Mouse (Mus musculus) olfactory bulb, adult 2 months (tissue): Measurements from ENCODE around the gene Baz1b. TPM values are rescaled to one million over a fixed set of nuclear protein-coding genes. Genes with fewer than 3 reads are reported as not detected.

ENCODE experiments used
- H3K27ac ChIP-seq: fragments of 200-500 bp; 2 replicates; pipeline ENCODE4 v1.5.1; 2012; ENCODE audit warnings: low read depth, low read length; ENCODE audit not compliant: insufficient read depth
- H3K4me1 ChIP-seq: fragments of 200-500 bp; 2 replicates; pipeline ENCODE4 v1.6.1; 2012; ENCODE audit warnings: low read length; ENCODE audit not compliant: control insufficient read depth, insufficient read depth
- H3K4me3 ChIP-seq: fragments of 200-500 bp; 2 replicates; pipeline ENCODE4 v1.5.1; 2012; ENCODE audit warnings: mild to moderate bottlenecking, low read depth, low read length, moderate library complexity; ENCODE audit not compliant: insufficient read depth
- CTCF ChIP-seq: fragments of 200-500 bp; IDR thresholded peaks from 2 replicates; pipeline ENCODE4 v1.5.1; 2012; ENCODE audit warnings: low read depth, mild to moderate bottlenecking, low read length, moderate library complexity; ENCODE audit not compliant: insufficient read depth
- POLR2A ChIP-seq: fragments of 200-500 bp; IDR thresholded peaks from 2 replicates; pipeline ENCODE4 v1.6.1; 2012; ENCODE audit warnings: mild to moderate bottlenecking, low read depth, low read length, moderate library complexity; ENCODE audit not compliant: insufficient read depth
- WGBS: fragments of 180-500 bp; shearing (Covaris S2); methylation state at CpG from one replicate; pipeline ENCODE4 v1.1.7; 2018; 5-methylcytosine and 5-hydroxymethylcytosine counted together
- polyA plus RNA-seq: library from polyadenylated mRNA; stranded (reverse); fragments of >200 nt; gene quantifications from 2 replicates; pipeline ENCODE4 v1.2.4, GENCODE M21; 2012; ENCODE audit warnings: low replicate concordance; ENCODE audit not compliant: missing spikeins, insufficient read depth, insufficient read length

Baz1b gene
- polyA plus RNA-seq, 1 experiment = 147 TPM

- H3K4me3 ChIP-seq = no peak overlapping the region
- 91% methylated on average over 5 of the region's 5 CpGs for WGBS
- TF ChIP-seq POLR2A (no peak), CTCF (no peak)
- H3K4me1 ChIP-seq = peaks cover 6% of the 10 kb centered on the region
- H3K27ac ChIP-seq = no peak overlapping the region
Measured at GRCm38 (mm10) chr5:135172986-135173385, 14.1 kb upstream of the Baz1b start.

- no peak overlapping the region for H3K4me3 ChIP-seq
- TF ChIP-seq CTCF (no peak), POLR2A (no peak)
- H3K27ac ChIP-seq = no peak overlapping the region
- H3K4me1 ChIP-seq = peaks cover 2% of the 10 kb centered on the region; the same call in 1 of the 2 replicates
Measured at GRCm38 (mm10) chr5:135175086-135175485, 12.0 kb upstream of the Baz1b start.

- Histone ChIP-seq H3K4me1 (peaks cover 3% of the 10 kb centered on the region), H3K4me3 (no peak overlapping the region), H3K27ac (no peak overlapping the region)
- WGBS = 84% methylated on average over 3 of the region's 3 CpGs
- TF ChIP-seq POLR2A (no peak), CTCF (no peak)
Measured at GRCm38 (mm10) chr5:135178523-135178922, 8.5 kb upstream of the Baz1b start.

- no peak for TF ChIP-seq CTCF
- no peak for TF ChIP-seq POLR2A
- WGBS = 64% methylated on average over 4 of the region's 4 CpGs
- Histone ChIP-seq H3K4me3 (no peak overlapping the region), H3K27ac (no peak overlapping the region), H3K4me1 (peaks cover 4% of the 10 kb centered on the region)
Measured at GRCm38 (mm10) chr5:135178996-135179395, 8.1 kb upstream of the Baz1b start.

- WGBS = 87% methylated on average over 7 of the region's 7 CpGs
- Histone ChIP-seq H3K4me1 (peaks cover 4% of the 10 kb centered on the region), H3K4me3 (no peak overlapping the region), H3K27ac (no peak overlapping the region)
- TF ChIP-seq POLR2A = no peak
Measured at GRCm38 (mm10) chr5:135179616-135180015, 7.4 kb upstream of the Baz1b start.

- TF ChIP-seq POLR2A (no peak), CTCF (no peak)
- 97% methylated on average over 14 of the region's 14 CpGs for WGBS
- Histone ChIP-seq H3K27ac (no peak overlapping the region), H3K4me1 (peaks cover 4% of the 10 kb centered on the region), H3K4me3 (no peak overlapping the region)
Measured at GRCm38 (mm10) chr5:135180796-135181195, 6.3 kb upstream of the Baz1b start.

GRCm38 (mm10) chr5:135181776-135182175 lies 5.3 kb upstream of the Baz1b start:
- H3K27ac ChIP-seq = no peak overlapping the region
- TF ChIP-seq POLR2A = no peak
- no peak for TF ChIP-seq CTCF
- WGBS = 53% methylated on average over 6 of the region's 6 CpGs
- no peak overlapping the region for H3K4me3 ChIP-seq
- peaks cover 6% of the 10 kb centered on the region for H3K4me1 ChIP-seq

- H3K27ac ChIP-seq = no peak overlapping the region
- TF ChIP-seq POLR2A (no peak), CTCF (no peak)
- whole genome bisulfite sequencing = 32% methylated on average over 8 of the region's 8 CpGs
Measured at GRCm38 (mm10) chr5:135183131-135183861, 3.8 kb upstream of the Baz1b start.

GRCm38 (mm10) chr5:135185016-135185415 lies 2.0 kb upstream of the Baz1b start:
- TF ChIP-seq CTCF (no peak), POLR2A (no peak)
- H3K4me3 ChIP-seq = no peak overlapping the region
- WGBS = 99% methylated on average over 3 of the region's 3 CpGs
- no peak overlapping the region for H3K27ac ChIP-seq
- peaks cover 8% of the 10 kb centered on the region for H3K4me1 ChIP-seq

More at GRCm38 (mm10) chr5:135183131-135183861, 3.8 kb upstream of the Baz1b start:
- H3K4me1 ChIP-seq = peaks cover 6% of the 10 kb centered on the region
- no peak overlapping the region for H3K4me3 ChIP-seq
